Mouse (Mus musculus): ENCODE measurements around the gene Hnf4a. TPM values are rescaled to one million over a fixed set of nuclear protein-coding genes. Genes with fewer than 3 reads are reported as not detected.

Gene Hnf4a
- polyA plus RNA-seq, 1 experiment from 2014 or later: not detected

DNA sequence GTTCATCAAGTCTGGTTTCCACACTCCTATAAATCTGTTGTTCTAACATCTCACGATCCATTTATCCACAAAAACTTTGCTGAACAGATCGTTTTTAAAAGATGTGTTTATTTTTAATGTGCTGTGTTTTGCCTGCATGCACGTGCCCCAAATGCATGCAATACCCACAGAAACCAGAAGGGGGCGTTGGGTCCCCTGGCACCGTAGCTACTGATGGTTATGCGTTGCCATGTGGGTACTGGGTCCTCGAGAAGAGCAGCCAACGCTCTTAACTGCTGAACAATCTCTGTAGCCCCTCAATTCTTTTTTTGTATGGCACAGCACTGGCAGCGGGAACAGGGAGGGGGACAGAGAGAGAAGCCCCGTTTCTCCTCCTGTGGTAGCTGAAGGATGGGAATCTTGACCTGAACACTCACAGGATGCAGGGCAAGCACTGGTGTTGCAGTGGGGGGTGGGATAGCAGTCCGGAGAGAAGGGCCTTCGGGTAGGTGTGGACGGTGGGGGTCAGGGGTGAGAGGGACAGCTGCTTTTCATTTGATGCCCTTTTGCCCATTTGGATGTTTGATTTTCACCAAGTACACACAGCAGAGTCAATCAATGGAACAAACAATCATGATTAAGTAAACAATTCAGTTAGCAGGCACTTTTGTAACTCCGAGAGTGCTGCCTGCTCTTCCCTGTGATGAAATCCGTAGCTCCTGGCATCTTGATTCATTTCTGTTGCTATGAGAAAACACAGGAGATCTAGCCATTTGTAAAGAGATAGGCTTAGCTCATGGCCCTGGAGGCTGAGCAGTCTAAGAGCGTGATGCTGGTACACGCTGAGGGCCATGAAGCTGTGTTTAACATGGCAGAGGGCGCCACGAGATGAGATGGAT is 80.0 kb downstream of the Hnf4a start:
- no peaks in the 10 kb centered on the region for H3K4me1 ChIP-seq
- H3K27me3 ChIP-seq: no peaks in the 10 kb centered on the region
- H3K27ac ChIP-seq: no peak overlapping the region
- H3K36me3 ChIP-seq (replicated peaks): no peaks in the 10 kb centered on the region
- no peak overlapping the region for H3K4me3 ChIP-seq (replicated peaks)
- WGBS: 49% methylated on average over 19 of the region's 19 CpGs
- ATAC-seq (ENCODE audit: low FRiP score): no peak
- no peak overlapping the region for H3K9ac ChIP-seq
- H3K9me3 ChIP-seq: no peaks in the 10 kb centered on the region
- no peak overlapping the region for H3K4me2 ChIP-seq

- H3K36me3 ChIP-seq (replicated peaks): no peaks in the 10 kb centered on the region
- no peak overlapping the region for H3K27ac ChIP-seq
- no peak for ATAC-seq (ENCODE audit: low FRiP score)
- no peak overlapping the region for H3K4me2 ChIP-seq
- WGBS: 72% methylated on average over 5 of the region's 5 CpGs
- no peaks in the 10 kb centered on the region for H3K27me3 ChIP-seq
- H3K4me1 ChIP-seq: no peaks in the 10 kb centered on the region
- H3K4me3 ChIP-seq (replicated peaks): no peak overlapping the region
- no peaks in the 10 kb centered on the region for H3K9me3 ChIP-seq
- H3K9ac ChIP-seq: no peak overlapping the region
Measured at GRCm38 (mm10) chr2:163587506-163587905, 80.9 kb downstream of the Hnf4a start.

GRCm38 (mm10) chr2:163590211-163590610 is 83.6 kb downstream of the Hnf4a start:
- no peaks in the 10 kb centered on the region for H3K4me1 ChIP-seq
- H3K9me3 ChIP-seq: no peaks in the 10 kb centered on the region
- H3K27me3 ChIP-seq: 0 out of 2 replicates have a peak, but pooled peaks cover 7% of the 10 kb centered on the region
- H3K27ac ChIP-seq: no peak overlapping the region
- WGBS: 84% methylated on average over 12 of the region's 12 CpGs
- no peak overlapping the region for H3K4me2 ChIP-seq
- no peak for ATAC-seq (ENCODE audit: low FRiP score)
- no peak overlapping the region for H3K9ac ChIP-seq
- no peaks in the 10 kb centered on the region for H3K36me3 ChIP-seq (replicated peaks)
- H3K4me3 ChIP-seq (replicated peaks): no peak overlapping the region

GRCm38 (mm10) chr2:163590996-163591395 is 84.4 kb downstream of the Hnf4a start:
- H3K36me3 ChIP-seq (replicated peaks): no peaks in the 10 kb centered on the region
- no peak for ATAC-seq (ENCODE audit: low FRiP score)
- no peaks in the 10 kb centered on the region for H3K9me3 ChIP-seq
- H3K9ac ChIP-seq: no peak overlapping the region
- no peaks in the 10 kb centered on the region for H3K4me1 ChIP-seq
- H3K27ac ChIP-seq: no peak overlapping the region
- H3K4me3 ChIP-seq (replicated peaks): no peak overlapping the region
- H3K4me2 ChIP-seq: no peak overlapping the region
- 82% methylated on average over 5 of the region's 5 CpGs for WGBS
- H3K27me3 ChIP-seq: 0 out of 2 replicates have a peak, but pooled peaks cover 7% of the 10 kb centered on the region

DNA sequence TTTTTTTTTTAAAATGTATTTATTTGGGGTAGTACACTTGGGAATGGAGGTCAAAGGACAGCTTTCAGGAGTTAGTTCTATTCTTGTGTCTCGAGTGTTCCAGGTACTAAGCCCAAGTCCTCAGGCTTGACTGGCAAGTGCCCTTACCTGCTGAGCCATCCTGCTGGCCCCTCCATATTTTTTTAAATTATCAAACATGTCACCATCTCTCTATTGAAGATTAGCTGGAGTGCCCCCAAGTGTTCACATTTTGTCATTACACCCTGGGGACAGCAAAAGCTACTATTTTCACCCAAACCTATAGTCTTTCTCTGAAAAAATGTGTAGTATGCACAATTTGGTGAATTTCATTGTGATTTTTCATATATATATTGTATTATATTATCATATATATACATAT is 85.5 kb downstream of the Hnf4a start:
- 77% methylated on average over 1 of the region's 1 CpGs for WGBS
- H3K4me3 ChIP-seq (replicated peaks): no peak overlapping the region
- no peak overlapping the region for H3K27ac ChIP-seq
- H3K4me2 ChIP-seq: no peak overlapping the region
- H3K9ac ChIP-seq: no peak overlapping the region
- 0 out of 2 replicates have a peak, but pooled peaks cover 7% of the 10 kb centered on the region for H3K27me3 ChIP-seq
- ATAC-seq (ENCODE audit: low FRiP score): no peak
- H3K36me3 ChIP-seq (replicated peaks): no peaks in the 10 kb centered on the region
- no peaks in the 10 kb centered on the region for H3K9me3 ChIP-seq
- no peaks in the 10 kb centered on the region for H3K4me1 ChIP-seq

DNA sequence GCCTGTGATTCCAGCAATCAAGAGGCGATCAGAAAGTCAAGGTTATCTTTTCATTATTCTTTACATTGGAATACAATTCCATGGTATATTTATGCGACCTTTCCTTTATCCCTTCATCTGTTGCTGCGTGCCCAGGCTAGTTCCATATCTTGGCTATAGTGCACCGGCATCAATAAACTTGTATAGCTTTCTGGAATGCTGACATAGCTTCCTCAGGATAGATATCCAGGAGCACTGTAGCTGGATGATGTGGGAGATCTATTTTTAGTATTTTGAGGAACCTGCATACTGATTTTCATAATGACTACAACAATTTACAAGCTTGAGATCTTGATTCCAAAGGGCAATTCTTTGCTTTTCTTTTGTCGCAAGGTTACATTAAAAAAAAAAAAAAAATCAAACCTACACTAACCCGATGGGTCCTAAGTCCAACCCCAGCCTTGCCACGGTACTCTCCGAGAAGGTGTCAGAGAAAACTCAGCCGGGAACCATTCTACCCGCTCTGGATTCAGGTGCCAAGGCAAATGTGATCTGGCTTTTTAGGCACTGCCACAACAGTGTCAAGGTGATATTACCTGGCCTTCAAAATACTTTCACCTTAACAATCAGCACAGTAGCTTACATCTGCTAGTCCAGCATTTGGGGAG is 87.2 kb downstream of the Hnf4a start:
- H3K27me3 ChIP-seq: 0 out of 2 replicates have a peak, but pooled peaks cover 7% of the 10 kb centered on the region
- 93% methylated on average over 10 of the region's 10 CpGs for WGBS
- no peak overlapping the region for H3K4me3 ChIP-seq (replicated peaks)
- no peak overlapping the region for H3K9ac ChIP-seq
- H3K9me3 ChIP-seq: no peaks in the 10 kb centered on the region
- H3K4me2 ChIP-seq: no peak overlapping the region
- no peak for ATAC-seq (ENCODE audit: low FRiP score)
- no peak overlapping the region for H3K27ac ChIP-seq
- H3K4me1 ChIP-seq: no peaks in the 10 kb centered on the region
- no peaks in the 10 kb centered on the region for H3K36me3 ChIP-seq (replicated peaks)

GRCm38 (mm10) chr2:163595119-163595518 is 88.5 kb downstream of the Hnf4a start:
- Histone ChIP-seq H3K9ac (no peak overlapping the region), H3K4me1 (no peaks in the 10 kb centered on the region), H3K27ac (no peak overlapping the region), H3K9me3 (no peaks in the 10 kb centered on the region), H3K4me2 (no peak overlapping the region), H3K4me3 (replicated peaks) (no peak overlapping the region), H3K27me3 (0 out of 2 replicates have a peak, but pooled peaks cover 7% of the 10 kb centered on the region), H3K36me3 (replicated peaks) (no peaks in the 10 kb centered on the region)
- WGBS: 11% methylated on average over 2 of the region's 2 CpGs
- no peak for ATAC-seq (ENCODE audit: low FRiP score)

DNA sequence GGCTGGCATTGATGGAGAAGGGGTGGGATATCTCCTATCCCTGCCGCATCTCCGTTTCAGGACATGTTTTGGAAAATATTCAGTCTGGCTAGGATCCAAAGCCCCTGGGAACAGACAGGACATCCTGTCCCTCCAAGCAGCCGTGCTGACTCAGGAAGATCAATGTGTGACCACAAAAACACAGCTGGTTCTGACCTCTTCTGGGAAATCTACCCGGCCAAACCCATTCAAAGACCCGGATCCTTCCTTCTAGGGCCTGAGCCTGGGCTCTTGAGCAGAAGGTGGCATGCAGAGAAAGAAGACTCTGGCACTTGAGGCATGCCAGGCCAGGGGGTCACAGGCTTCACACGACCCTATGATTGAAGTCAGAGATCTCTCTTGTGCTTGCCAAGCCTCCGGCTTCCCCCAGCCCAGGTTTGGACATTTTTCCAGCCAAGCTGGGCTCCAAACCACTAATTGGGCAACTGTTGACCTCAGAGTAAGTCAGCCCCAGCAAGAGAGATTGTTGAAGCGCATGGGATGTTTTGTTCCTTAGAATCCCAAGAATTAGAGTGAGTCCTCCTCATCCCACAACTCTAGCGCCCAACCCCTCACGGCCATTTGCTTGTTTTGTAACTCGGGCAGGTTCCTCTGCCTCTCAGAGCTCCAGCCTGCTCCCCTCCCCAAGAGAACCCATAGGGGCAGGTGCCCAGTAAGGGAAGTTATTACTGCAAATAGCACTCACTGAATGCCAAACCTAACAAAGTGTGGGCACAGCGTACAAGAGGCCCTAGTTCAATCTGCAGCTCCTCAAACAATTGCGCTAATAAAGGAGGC is 89.7 kb downstream of the Hnf4a start:
- Histone ChIP-seq H3K27ac (no peak overlapping the region), H3K9ac (no peak overlapping the region), H3K36me3 (replicated peaks) (no peaks in the 10 kb centered on the region), H3K9me3 (no peaks in the 10 kb centered on the region), H3K4me1 (no peaks in the 10 kb centered on the region), H3K4me2 (no peak overlapping the region), H3K27me3 (0 out of 2 replicates have a peak, but pooled peaks cover 7% of the 10 kb centered on the region), H3K4me3 (replicated peaks) (no peak overlapping the region)
- WGBS: 83% methylated on average over 13 of the region's 13 CpGs
- no peak for ATAC-seq (ENCODE audit: low FRiP score)

GRCm38 (mm10) chr2:163596873-163597155 is 90.2 kb downstream of the Hnf4a start:
- peaks cover 4% of the 10 kb centered on the region; the same call in 1 of the 2 replicates for H3K4me1 ChIP-seq
- H3K4me2 ChIP-seq: no peak overlapping the region
- ATAC-seq (ENCODE audit: low FRiP score): no peak
- no peaks in the 10 kb centered on the region for H3K36me3 ChIP-seq (replicated peaks)
- no peak overlapping the region for H3K27ac ChIP-seq
- H3K9me3 ChIP-seq: no peaks in the 10 kb centered on the region
- H3K4me3 ChIP-seq (replicated peaks): no peak overlapping the region
- WGBS: 71% methylated on average over 3 of the region's 3 CpGs
- 0 out of 2 replicates have a peak, but pooled peaks cover 7% of the 10 kb centered on the region for H3K27me3 ChIP-seq
- H3K9ac ChIP-seq: no peak overlapping the region

DNA sequence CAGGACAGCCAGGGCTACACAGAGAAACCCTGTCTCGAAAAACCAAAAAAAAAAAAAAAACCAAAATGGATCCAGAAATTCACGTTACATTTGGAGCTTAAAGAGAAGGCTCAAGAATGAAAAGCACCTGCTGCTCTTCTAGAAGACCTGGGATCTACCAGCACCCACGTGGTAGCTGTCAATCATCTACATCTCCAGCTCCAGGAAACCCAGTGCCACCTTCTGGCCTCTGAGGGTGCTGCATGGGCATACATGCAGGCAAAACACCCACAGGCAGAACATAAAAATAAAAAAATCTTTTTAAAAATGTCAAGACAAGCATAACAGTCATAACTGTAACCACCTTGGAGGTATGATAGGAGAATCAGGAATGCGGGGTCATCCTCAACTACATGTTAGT is 91.1 kb downstream of the Hnf4a start:
- WGBS: 56% methylated on average over 4 of the region's 4 CpGs
- Histone ChIP-seq H3K4me3 (replicated peaks) (no peak overlapping the region), H3K36me3 (replicated peaks) (no peaks in the 10 kb centered on the region), H3K27me3 (0 out of 2 replicates have a peak, but pooled peaks cover 7% of the 10 kb centered on the region), H3K9me3 (no peaks in the 10 kb centered on the region), H3K9ac (no peak overlapping the region), H3K4me2 (no peak overlapping the region), H3K27ac (no peak overlapping the region), H3K4me1 (peaks cover 5% of the 10 kb centered on the region)
- no peak for ATAC-seq (ENCODE audit: low FRiP score)

GRCm38 (mm10) chr2:163599226-163599625 is 92.6 kb downstream of the Hnf4a start:
- H3K4me2 ChIP-seq: no peak overlapping the region
- H3K9ac ChIP-seq: no peak overlapping the region
- peaks cover 14% of the 10 kb centered on the region for H3K4me1 ChIP-seq
- 0 out of 2 replicates have a peak, but pooled peaks cover 7% of the 10 kb centered on the region for H3K27me3 ChIP-seq
- no peak overlapping the region for H3K4me3 ChIP-seq (replicated peaks)
- H3K36me3 ChIP-seq (replicated peaks): no peaks in the 10 kb centered on the region
- H3K27ac ChIP-seq: no peak overlapping the region
- 11% methylated on average over 1 of the region's 1 CpGs for WGBS
- H3K9me3 ChIP-seq: no peaks in the 10 kb centered on the region
- no peak for ATAC-seq (ENCODE audit: low FRiP score)

GRCm38 (mm10) chr2:163601066-163601465 is 94.5 kb downstream of the Hnf4a start:
- Histone ChIP-seq H3K4me2 (no peak overlapping the region), H3K4me1 (peaks cover 14% of the 10 kb centered on the region), H3K27me3 (no peaks in the 10 kb centered on the region), H3K36me3 (replicated peaks) (no peaks in the 10 kb centered on the region), H3K9me3 (no peaks in the 10 kb centered on the region), H3K4me3 (replicated peaks) (no peak overlapping the region), H3K9ac (no peak overlapping the region), H3K27ac (no peak overlapping the region)
- 91% methylated on average over 7 of the region's 7 CpGs for WGBS
- ATAC-seq (ENCODE audit: low FRiP score): no peak
